Mouse (Mus musculus) forebrain, embryonic 13.5 days (tissue): ENCODE measurements around the gene 4921504E06Rik. TPM values are rescaled to one million over a fixed set of nuclear protein-coding genes. Genes with fewer than 3 reads are reported as not detected.

Source experiments
- polyA plus RNA-seq: library from polyadenylated mRNA; unstranded; fragments of >200 nt; fragmentation: Nextera tagmentation; extraction: Ambion mirVana; gene quantifications from 2 replicates; pipeline ENCODE4 v1.2.1, GENCODE M21; 2015

The 4921504E06Rik gene
- polyA plus RNA-seq, 1 experiment from 2014 or later = not detected

Other genes with a start within 250 kb of the 4921504E06Rik start
- 9.8 and 10.3 TPM in 2 replicates for gene Msrb2, start 182.5 kb downstream of the 4921504E06Rik start, polyA plus RNA-seq
- gene Ptf1a, start 108.3 kb downstream of the 4921504E06Rik start, polyA plus RNA-seq = 0.24 and 0.36 TPM in 2 replicates
- gene Otud1, start 103.8 kb upstream of the 4921504E06Rik start, polyA plus RNA-seq = 0.98 and 1.00 TPM in 2 replicates